Mouse (Mus musculus) mammary gland, adult 2 months (tissue): ENCODE results near the gene Zscan4c. TPM values are rescaled to one million over a fixed set of nuclear protein-coding genes. Genes with fewer than 3 reads are reported as not detected.

Source experiments
- polyA plus RNA-seq: library from polyadenylated mRNA; depleted of rRNA; stranded (reverse); fragments of >200 nt; gene quantifications from 2 replicates; pipeline ENCODE4 v1.2.3, GENCODE M21; 2012; ENCODE audit warnings: low replicate concordance; rRNA removed

Zscan4c gene
- not detected in 2 replicates for polyA plus RNA-seq

GRCm38 (mm10) chr7:11005445-11005844 lies at the start of gene Zscan4c:
Gene Zscan4c (plus strand): TSS chr7:11005745.

Other genes starting within 250 kb of the Zscan4c start
- gene Zscan4b, start 100.7 kb upstream of the Zscan4c start, polyA plus RNA-seq: not detected in 2 replicates
- gene Zscan4-ps1, start 63.9 kb downstream of the Zscan4c start, polyA plus RNA-seq: not detected in 2 replicates
- gene Zscan4d, start 160.4 kb downstream of the Zscan4c start, polyA plus RNA-seq: not detected in 2 replicates